In the genomic region with DNA sequence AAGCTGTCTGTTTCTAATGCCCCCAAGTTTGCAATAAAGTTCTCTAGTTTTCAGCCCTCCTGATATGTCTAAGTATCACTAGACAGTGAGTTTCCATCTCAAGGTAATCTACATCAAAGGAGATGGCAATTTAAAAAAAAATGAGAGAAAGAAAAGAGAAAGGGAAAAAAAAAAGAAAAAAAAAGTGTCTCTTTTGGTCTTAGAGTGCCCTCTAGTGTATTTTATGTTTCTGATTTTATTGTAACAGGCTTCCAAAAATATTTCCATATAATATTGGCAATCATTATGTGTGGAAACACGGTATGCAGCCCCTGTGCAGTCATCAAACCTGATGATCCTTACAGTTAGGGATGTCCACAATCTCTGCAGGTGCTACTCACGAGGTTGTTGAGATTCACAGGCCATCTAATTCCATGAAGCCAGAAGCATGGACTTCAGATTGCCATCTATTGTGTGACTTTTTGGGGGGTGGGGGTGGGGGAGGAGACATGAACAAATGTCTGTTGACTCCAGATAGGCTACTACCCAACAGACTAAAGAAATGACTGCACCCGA, we compare ENCODE assay signal across 16 mouse cellular contexts. TPM values are rescaled to one million over a fixed set of nuclear protein-coding genes. Genes with fewer than 3 reads are reported as not detected.
DNase-seq lines count a peak whose midpoint lies in the region; ATAC-seq and TF ChIP-seq lines count a peak whose summit lies in the region.
"Had no signal": no experiment of that assay in that cellular context is flagged by ENCODE, and none has a peak within 500 bp of the region (broad histone marks: within the 10 kb centered on the region; RNA-seq: fewer than 3 reads in every experiment).

No protein-coding gene starts in this region.

- TF ChIP-seq CTCF in intestine, postnatal 0 days (IDR thresholded peaks at IDR 0.05; ENCODE audit: low read depth): peak; percentile 61

- no peak overlapping the region for H3K27ac ChIP-seq in intestine, postnatal 0 days (ENCODE audit: low read depth, low read length)
- no peak overlapping the region for H3K27ac ChIP-seq in intestine, embryonic 15.5 days
- H3K27ac ChIP-seq in midbrain, embryonic 12.5 days (replicated peaks): no peak overlapping the region
- H3K27ac ChIP-seq in midbrain, embryonic 10.5 days (replicated peaks): no peak overlapping the region
- H3K27ac ChIP-seq: embryonic facial prominence, embryonic 12.5 days; liver, embryonic 15.5 days; neural tube, embryonic 12.5 days had no signal

- no peak overlapping the region for H3K9ac ChIP-seq in intestine, postnatal 0 days (ENCODE audit: low read depth, low read length)
- H3K9ac ChIP-seq in intestine, embryonic 15.5 days: no peak overlapping the region
- H3K9ac ChIP-seq in midbrain, embryonic 12.5 days (replicated peaks): no peak overlapping the region
- H3K9ac ChIP-seq: embryonic facial prominence, embryonic 12.5 days; liver, embryonic 15.5 days; neural tube, embryonic 12.5 days had no signal

- no peak overlapping the region for H3K4me2 ChIP-seq in intestine, postnatal 0 days (replicated peaks; ENCODE audit: low read depth)
- no peak overlapping the region for H3K4me2 ChIP-seq in intestine, embryonic 15.5 days (replicated peaks)
- no peak overlapping the region for H3K4me2 ChIP-seq in midbrain, embryonic 12.5 days (replicated peaks)
- H3K4me2 ChIP-seq: embryonic facial prominence, embryonic 12.5 days; liver, embryonic 15.5 days; neural tube, embryonic 12.5 days had no signal

- 46% methylated on average over 3 of the region's 3 CpGs for WGBS in intestine, postnatal 0 days
- WGBS in intestine, embryonic 15.5 days: 42% methylated on average over 3 of the region's 3 CpGs
- WGBS in midbrain, embryonic 12.5 days: 33% methylated on average over 3 of the region's 3 CpGs
- WGBS in midbrain, embryonic 10.5 days: 39% methylated on average over 3 of the region's 3 CpGs

- H3K4me3 ChIP-seq in intestine, postnatal 0 days (ENCODE audit: low read depth, low read length): no peak overlapping the region
- no peak overlapping the region for H3K4me3 ChIP-seq in intestine, embryonic 15.5 days (replicated peaks)
- no peak overlapping the region for H3K4me3 ChIP-seq in midbrain, embryonic 12.5 days
- no peak overlapping the region for H3K4me3 ChIP-seq in midbrain, embryonic 10.5 days
- H3K4me3 ChIP-seq: embryonic facial prominence, embryonic 12.5 days; liver, embryonic 15.5 days; megakaryocyte, embryonic 14.5 days; neural tube, embryonic 12.5 days had no signal

- no peaks in the 10 kb centered on the region for H3K9me3 ChIP-seq in intestine, postnatal 0 days (ENCODE audit: control insufficient read depth)
- no peaks in the 10 kb centered on the region for H3K9me3 ChIP-seq in intestine, embryonic 15.5 days
- H3K9me3 ChIP-seq in midbrain, embryonic 12.5 days: no peaks in the 10 kb centered on the region
- H3K9me3 ChIP-seq in midbrain, embryonic 10.5 days (replicated peaks): no peaks in the 10 kb centered on the region
- H3K9me3 ChIP-seq: embryonic facial prominence, embryonic 12.5 days; liver, embryonic 15.5 days; megakaryocyte, embryonic 14.5 days; neural tube, embryonic 12.5 days had no signal

- no peak for ATAC-seq in intestine, postnatal 0 days
- no peak for ATAC-seq in intestine, embryonic 15.5 days
- peak; percentile 34; the same call in 1 of the 2 replicates for ATAC-seq in midbrain, embryonic 12.5 days (ENCODE audit: low FRiP score, low read depth)
- ATAC-seq: intestine, embryonic 16.5 days had no signal

- H3K4me1 ChIP-seq in intestine, postnatal 0 days (replicated peaks; ENCODE audit: control insufficient read depth, insufficient read depth, low read length): no peaks in the 10 kb centered on the region
- no peaks in the 10 kb centered on the region for H3K4me1 ChIP-seq in intestine, embryonic 15.5 days (replicated peaks)
- no peaks in the 10 kb centered on the region for H3K4me1 ChIP-seq in midbrain, embryonic 12.5 days
- no peaks in the 10 kb centered on the region for H3K4me1 ChIP-seq in midbrain, embryonic 10.5 days
- H3K4me1 ChIP-seq: embryonic facial prominence, embryonic 12.5 days; liver, embryonic 15.5 days; megakaryocyte, embryonic 14.5 days; neural tube, embryonic 12.5 days had no signal

- no peaks in the 10 kb centered on the region for H3K36me3 ChIP-seq in intestine, postnatal 0 days (ENCODE audit: control insufficient read depth, insufficient read depth)
- no peaks in the 10 kb centered on the region for H3K36me3 ChIP-seq in intestine, embryonic 15.5 days
- H3K36me3 ChIP-seq in midbrain, embryonic 12.5 days: no peaks in the 10 kb centered on the region
- H3K36me3 ChIP-seq in midbrain, embryonic 10.5 days: no peaks in the 10 kb centered on the region
- H3K36me3 ChIP-seq: embryonic facial prominence, embryonic 12.5 days; liver, embryonic 15.5 days; neural tube, embryonic 12.5 days had no signal

- no peaks in the 10 kb centered on the region for H3K27me3 ChIP-seq in intestine, postnatal 0 days (replicated peaks; ENCODE audit: control insufficient read depth, insufficient read depth, low read length)
- no peaks in the 10 kb centered on the region for H3K27me3 ChIP-seq in intestine, embryonic 15.5 days (replicated peaks)
- H3K27me3 ChIP-seq in midbrain, embryonic 12.5 days: no peaks in the 10 kb centered on the region
- H3K27me3 ChIP-seq in midbrain, embryonic 10.5 days (ENCODE audit: low read depth, poor library complexity, severe bottlenecking): no peaks in the 10 kb centered on the region
- H3K27me3 ChIP-seq: embryonic facial prominence, embryonic 12.5 days; liver, embryonic 15.5 days; megakaryocyte, embryonic 14.5 days; neural tube, embryonic 12.5 days had no signal

- DNase-seq in embryo, embryonic 10.5 days (ENCODE audit: low spot score): peak; percentile 29
- no peak for DNase-seq in embryo, embryonic 9.5 days (ENCODE audit: extremely low spot score)
- DNase-seq in midbrain, embryonic 10.5 days (ENCODE audit: low spot score): no peak
- no peak for DNase-seq in neural tube, embryonic 10.5 days (ENCODE audit: extremely low spot score, low spot score)
- DNase-seq in adrenal gland, postnatal 25 days: no peak
- DNase-seq: cerebellum, adult 8-10 months; heart, postnatal 14 days had no signal

RNA-seq across cellular contexts. Expression of a gene that starts 52.6 kb away (rescaled TPM):
- 0.13 and 0.16 TPM in 2 replicates for polyA plus RNA-seq in intestine, postnatal 0 days (2015; fragmentation: Nextera tagmentation; extraction: Ambion mirVana)
- polyA plus RNA-seq in intestine, embryonic 15.5 days (2015; fragmentation: Nextera tagmentation; extraction: Ambion mirVana): 0.19 and 0.20 TPM in 2 replicates
- 2.5 and 2.9 TPM in 2 replicates for polyA plus RNA-seq in midbrain, embryonic 12.5 days (2016; fragmentation: Nextera tagmentation; extraction: Ambion mirVana)
- polyA plus RNA-seq in midbrain, embryonic 10.5 days (2016; fragmentation: Nextera tagmentation; extraction: Ambion mirVana): 1.1 and 1.3 TPM in 2 replicates
- 0.21 TPM in 1 of 2 replicates, not detected in the other for total RNA-seq in adrenal gland, postnatal 25 days (2021)
- total RNA-seq: granulocyte monocyte progenitor cell, adult 5-6 weeks had no signal
- polyA plus RNA-seq: liver, embryonic 15.5 days had no signal

RNA-seq across cellular contexts. Expression of a gene that starts 52.6 kb away (rescaled TPM):
- 0.05 and 0.08 TPM in 2 replicates for polyA plus RNA-seq in intestine, postnatal 0 days (2015; fragmentation: Nextera tagmentation; extraction: Ambion mirVana)
- polyA plus RNA-seq in intestine, embryonic 15.5 days (2015; fragmentation: Nextera tagmentation; extraction: Ambion mirVana): 0.05 TPM in 1 of 2 replicates, not detected in the other
- polyA plus RNA-seq in midbrain, embryonic 12.5 days (2016; fragmentation: Nextera tagmentation; extraction: Ambion mirVana): 0.09 TPM in 1 of 2 replicates, not detected in the other
- polyA plus RNA-seq in midbrain, embryonic 10.5 days (2016; fragmentation: Nextera tagmentation; extraction: Ambion mirVana): not detected in 2 replicates
- 6.1 TPM in 1 of 2 replicates, not detected in the other for total RNA-seq in adrenal gland, postnatal 25 days (2021)
- total RNA-seq: granulocyte monocyte progenitor cell, adult 5-6 weeks had no signal
- polyA plus RNA-seq: embryonic facial prominence, embryonic 12.5 days; neural tube, embryonic 12.5 days had no signal
